Mouse (Mus musculus): ENCODE measurements at regions not wholly inside any gene's neighbourhood (a gene's known extent, or its start where the extent isn't known, plus 50 kb on each side); places are given as distances from the start of the nearest gene placed in this dataset.
A peak's percentile ranks its signal among the peaks of the same experiment; 100 is the strongest.

- H3K9me3 ChIP-seq (ENCODE audit: control insufficient read depth, low read length): no peaks in the 10 kb centered on the region
- no peak overlapping the region for H3K4me3 ChIP-seq (ENCODE audit: low read depth, low read length)
- no peak overlapping the region for H3K9ac ChIP-seq (ENCODE audit: low read length)
- H3K36me3 ChIP-seq (ENCODE audit: control insufficient read depth, insufficient read depth, low read length): no peaks in the 10 kb centered on the region
- H3K27me3 ChIP-seq (ENCODE audit: control insufficient read depth, insufficient read depth, low read length): no peaks in the 10 kb centered on the region
- H3K27ac ChIP-seq (replicated peaks): no peak overlapping the region
- no peak overlapping the region for H3K4me2 ChIP-seq (replicated peaks; ENCODE audit: low read depth)
- no peak for DNase-seq (ENCODE audit: low spot score)
- TF ChIP-seq EP300 (optimal IDR thresholded peaks at IDR 0.05): no peak
- no peak for TF ChIP-seq CTCF (IDR thresholded peaks at IDR 0.05; ENCODE audit: low read depth)
- ATAC-seq (ENCODE audit: low FRiP score, low TSS enrichment): no peak
- WGBS: 83% methylated on average over 8 of the region's 8 CpGs
- no peaks in the 10 kb centered on the region for H3K4me1 ChIP-seq (replicated peaks; ENCODE audit: control insufficient read depth, insufficient read depth)
Observed at GRCm38 (mm10) chr16:25549542-25550110, 133.9 kb upstream of the Trp63 start.

- no peaks in the 10 kb centered on the region for H3K27me3 ChIP-seq (ENCODE audit: control insufficient read depth, insufficient read depth, low read length)
- ATAC-seq (ENCODE audit: low FRiP score, low TSS enrichment) (no peak), DNase-seq (ENCODE audit: low spot score) (no peak)
- H3K4me3 ChIP-seq (ENCODE audit: low read depth, low read length): no peak overlapping the region
- no peak overlapping the region for H3K4me2 ChIP-seq (replicated peaks; ENCODE audit: low read depth)
- WGBS: 58% methylated on average over 3 of the region's 3 CpGs
- no peaks in the 10 kb centered on the region for H3K4me1 ChIP-seq (replicated peaks; ENCODE audit: control insufficient read depth, insufficient read depth)
- no peaks in the 10 kb centered on the region for H3K9me3 ChIP-seq (ENCODE audit: control insufficient read depth, low read length)
- no peaks in the 10 kb centered on the region for H3K36me3 ChIP-seq (ENCODE audit: control insufficient read depth, insufficient read depth, low read length)
- H3K9ac ChIP-seq (ENCODE audit: low read length): no peak overlapping the region
- no peak overlapping the region for H3K27ac ChIP-seq (replicated peaks)
- no peak for TF ChIP-seq CTCF (IDR thresholded peaks at IDR 0.05; ENCODE audit: low read depth)
- TF ChIP-seq EP300 (optimal IDR thresholded peaks at IDR 0.05): no peak
Observed at GRCm38 (mm10) chr16:25557181-25557580, 126.4 kb upstream of the Trp63 start.

- Histone ChIP-seq H3K4me3 (ENCODE audit: low read depth, low read length) (no peak overlapping the region), H3K4me1 (replicated peaks; ENCODE audit: control insufficient read depth, insufficient read depth) (no peaks in the 10 kb centered on the region), H3K9ac (ENCODE audit: low read length) (no peak overlapping the region), H3K27ac (replicated peaks) (no peak overlapping the region), H3K4me2 (replicated peaks; ENCODE audit: low read depth) (no peak overlapping the region), H3K9me3 (ENCODE audit: control insufficient read depth, low read length) (no peaks in the 10 kb centered on the region), H3K36me3 (ENCODE audit: control insufficient read depth, insufficient read depth, low read length) (no peaks in the 10 kb centered on the region), H3K27me3 (ENCODE audit: control insufficient read depth, insufficient read depth, low read length) (no peaks in the 10 kb centered on the region)
- 65% methylated on average over 6 of the region's 6 CpGs for WGBS
- no peak for ATAC-seq (ENCODE audit: low FRiP score, low TSS enrichment)
- TF ChIP-seq CTCF (IDR thresholded peaks at IDR 0.05; ENCODE audit: low read depth): no peak
- peak; percentile 85 for TF ChIP-seq EP300 (optimal IDR thresholded peaks at IDR 0.05)
- no peak for DNase-seq (ENCODE audit: low spot score)
Observed at GRCm38 (mm10) chr16:25580216-25580615, 103.3 kb upstream of the Trp63 start.

- Histone ChIP-seq H3K27me3 (ENCODE audit: control insufficient read depth, insufficient read depth, low read length) (no peaks in the 10 kb centered on the region), H3K27ac (replicated peaks) (peak overlapping the region; percentile 84), H3K4me3 (ENCODE audit: low read depth, low read length) (no peak overlapping the region), H3K36me3 (ENCODE audit: control insufficient read depth, insufficient read depth, low read length) (no peaks in the 10 kb centered on the region), H3K9me3 (ENCODE audit: control insufficient read depth, low read length) (no peaks in the 10 kb centered on the region), H3K4me1 (replicated peaks; ENCODE audit: control insufficient read depth, insufficient read depth) (no peaks in the 10 kb centered on the region), H3K9ac (ENCODE audit: low read length) (no peak overlapping the region), H3K4me2 (replicated peaks; ENCODE audit: low read depth) (peak overlapping the region; percentile 39)
- TF ChIP-seq EP300 (optimal IDR thresholded peaks at IDR 0.05) (no peak), CTCF (IDR thresholded peaks at IDR 0.05; ENCODE audit: low read depth) (no peak)
- DNase-seq (ENCODE audit: low spot score) (peak; percentile 66), ATAC-seq (ENCODE audit: low FRiP score, low TSS enrichment) (peak; percentile 91)
- 49% methylated on average over 14 of the region's 14 CpGs for WGBS
Observed at GRCm38 (mm10) chr16:25584337-25585069, 99.1 kb upstream of the Trp63 start.

GRCm38 (mm10) chr16:25585070-25585454 lies 98.5 kb upstream of the Trp63 start:
- WGBS: 41% methylated on average over 7 of the region's 7 CpGs
- Histone ChIP-seq H3K4me2 (replicated peaks; ENCODE audit: low read depth) (peak overlapping the region; percentile 39), H3K4me3 (ENCODE audit: low read depth, low read length) (no peak overlapping the region), H3K4me1 (replicated peaks; ENCODE audit: control insufficient read depth, insufficient read depth) (no peaks in the 10 kb centered on the region), H3K27ac (replicated peaks) (peak overlapping the region; percentile 78), H3K36me3 (ENCODE audit: control insufficient read depth, insufficient read depth, low read length) (no peaks in the 10 kb centered on the region), H3K27me3 (ENCODE audit: control insufficient read depth, insufficient read depth, low read length) (no peaks in the 10 kb centered on the region), H3K9me3 (ENCODE audit: control insufficient read depth, low read length) (no peaks in the 10 kb centered on the region), H3K9ac (ENCODE audit: low read length) (no peak overlapping the region)
- DNase-seq (ENCODE audit: low spot score) (peak; percentile 20), ATAC-seq (ENCODE audit: low FRiP score, low TSS enrichment) (peak; percentile 35; the same call in 1 of the 2 replicates)
- TF ChIP-seq CTCF (IDR thresholded peaks at IDR 0.05; ENCODE audit: low read depth) (no peak), EP300 (optimal IDR thresholded peaks at IDR 0.05) (no peak)

- no peak for ATAC-seq (ENCODE audit: low FRiP score, low TSS enrichment)
- WGBS: 79% methylated on average over 3 of the region's 3 CpGs
- H3K4me3 ChIP-seq (ENCODE audit: low read depth, low read length): no peak overlapping the region
- H3K4me1 ChIP-seq (replicated peaks; ENCODE audit: control insufficient read depth, insufficient read depth): no peaks in the 10 kb centered on the region
- H3K36me3 ChIP-seq (ENCODE audit: control insufficient read depth, insufficient read depth, low read length): no peaks in the 10 kb centered on the region
- H3K9ac ChIP-seq (ENCODE audit: low read length): no peak overlapping the region
- DNase-seq (ENCODE audit: low spot score): no peak
- H3K27ac ChIP-seq (replicated peaks): 0 out of 2 replicates have a peak overlapping the region, but pooled peaks have one; percentile 78
- H3K9me3 ChIP-seq (ENCODE audit: control insufficient read depth, low read length): no peaks in the 10 kb centered on the region
- TF ChIP-seq EP300 (optimal IDR thresholded peaks at IDR 0.05): no peak
- no peak for TF ChIP-seq CTCF (IDR thresholded peaks at IDR 0.05; ENCODE audit: low read depth)
- no peak overlapping the region for H3K4me2 ChIP-seq (replicated peaks; ENCODE audit: low read depth)
- H3K27me3 ChIP-seq (ENCODE audit: control insufficient read depth, insufficient read depth, low read length): no peaks in the 10 kb centered on the region
Observed at GRCm38 (mm10) chr16:25585953-25586352, 97.6 kb upstream of the Trp63 start.

All from stomach, postnatal 0 days (tissue).